Mouse (Mus musculus): Measurements from ENCODE around the gene Dand5.
A peak's percentile ranks its signal among the peaks of the same experiment; 100 is the strongest.

Gene Dand5

GRCm38 (mm10) chr8:84799999-84800831 is 22.4 kb downstream of the Dand5 start, which contains the start of gene Nfix:
TSS of gene Nfix (minus strand) at chr8:84800344.
- DNase-seq (ENCODE audit: low read depth): peak; percentile 61

GRCm38 (mm10) chr8:84799136-84799931 is 23.3 kb downstream of the Dand5 start:
- peak; percentile 65 for DNase-seq (ENCODE audit: low read depth)

- DNase-seq (ENCODE audit: low read depth): no peak
These were observed 24.0 kb downstream of the Dand5 start for GRCm38 (mm10) chr8:84798446-84799135.

- no peak for DNase-seq (ENCODE audit: low read depth)
These were observed 24.7 kb downstream of the Dand5 start for GRCm38 (mm10) chr8:84797971-84798370.

GRCm38 (mm10) chr8:84797256-84797797 is 25.3 kb downstream of the Dand5 start:
- DNase-seq (ENCODE audit: low read depth): no peak

GRCm38 (mm10) chr8:84794486-84794885 is 28.1 kb downstream of the Dand5 start:
- DNase-seq (ENCODE audit: low read depth): no peak

GRCm38 (mm10) chr8:84793791-84794485 is 28.7 kb downstream of the Dand5 start:
- no peak for DNase-seq (ENCODE audit: low read depth)

- DNase-seq (ENCODE audit: low read depth): no peak
These were observed 29.5 kb downstream of the Dand5 start for GRCm38 (mm10) chr8:84793134-84793533.

- DNase-seq (ENCODE audit: low read depth): no peak
These were observed 30.1 kb downstream of the Dand5 start for GRCm38 (mm10) chr8:84792429-84792947.

- no peak for DNase-seq (ENCODE audit: low read depth)
These were observed 32.1 kb downstream of the Dand5 start for GRCm38 (mm10) chr8:84790537-84790936.

- no peak for DNase-seq (ENCODE audit: low read depth)
These were observed 32.7 kb downstream of the Dand5 start for GRCm38 (mm10) chr8:84789855-84790486.

GRCm38 (mm10) chr8:84789345-84789744 is 33.3 kb downstream of the Dand5 start:
- no peak for DNase-seq (ENCODE audit: low read depth)

- DNase-seq (ENCODE audit: low read depth): no peak
These were observed 33.7 kb downstream of the Dand5 start for GRCm38 (mm10) chr8:84788896-84789295.

GRCm38 (mm10) chr8:84787523-84788302 is 34.9 kb downstream of the Dand5 start:
- no peak for DNase-seq (ENCODE audit: low read depth)

GRCm38 (mm10) chr8:84786801-84787467 is 35.7 kb downstream of the Dand5 start:
- DNase-seq (ENCODE audit: low read depth): no peak

- no peak for DNase-seq (ENCODE audit: low read depth)
These were observed 36.6 kb downstream of the Dand5 start for GRCm38 (mm10) chr8:84785756-84786677.

- no peak for DNase-seq (ENCODE audit: low read depth)
These were observed 37.2 kb downstream of the Dand5 start for GRCm38 (mm10) chr8:84785506-84785755.

GRCm38 (mm10) chr8:84784681-84785505 is 37.7 kb downstream of the Dand5 start:
- no peak for DNase-seq (ENCODE audit: low read depth)
